Mouse (Mus musculus): ENCODE measurements around the gene Map6. TPM values are rescaled to one million over a fixed set of nuclear protein-coding genes. Genes with fewer than 3 reads are reported as not detected.

Gene Map6
- polyA plus RNA-seq, 1 experiment from 2014 or later: 4.7 TPM

- H3K9me3 ChIP-seq (ENCODE audit: control insufficient read depth, low read length): no peaks in the 10 kb centered on the region
- no peak overlapping the region for H3K4me3 ChIP-seq (ENCODE audit: low read depth, low read length)
- H3K27me3 ChIP-seq (ENCODE audit: control insufficient read depth, insufficient read depth, low read length): peaks cover 3% of the 10 kb centered on the region; the same call in 1 of the 2 replicates
- H3K4me1 ChIP-seq (ENCODE audit: control insufficient read depth, insufficient read depth, low read length): peaks cover 26% of the 10 kb centered on the region
- 0 out of 2 replicates have a peak, but pooled peaks cover 2% of the 10 kb centered on the region for H3K36me3 ChIP-seq (ENCODE audit: control insufficient read depth, insufficient read depth, low read length)
- DNase-seq (ENCODE audit: low spot score) (no peak), ATAC-seq (ENCODE audit: insufficient number of reproducible peaks, low FRiP score, low TSS enrichment, low read depth) (no peak)
- no peak overlapping the region for H3K9ac ChIP-seq (ENCODE audit: low read length)
- 47% methylated on average over 5 of the region's 5 CpGs for WGBS
- no peak overlapping the region for H3K4me2 ChIP-seq (ENCODE audit: low read depth, severe bottlenecking)
- no peak overlapping the region for H3K27ac ChIP-seq (replicated peaks; ENCODE audit: low read depth, low read length)
These were observed 118.8 kb downstream of the Map6 start for GRCm38 (mm10) chr7:99386030-99386429.

Other genes starting within 250 kb of the Map6 start
- gene Uvrag, start 126.3 kb upstream of the Map6 start, polyA plus RNA-seq (2014; fragmentation: Nextera tagmentation; extraction: Ambion mirVana): 11.8 and 14.8 TPM in 2 replicates
- gene Dgat2, start 84.7 kb upstream of the Map6 start, polyA plus RNA-seq (2014; fragmentation: Nextera tagmentation; extraction: Ambion mirVana): 10.6 and 12.3 TPM in 2 replicates
- gene Mogat2, start 28.8 kb upstream of the Map6 start, polyA plus RNA-seq (2014; fragmentation: Nextera tagmentation; extraction: Ambion mirVana): 37.0 and 41.3 TPM in 2 replicates
- 413 and 429 TPM in 2 replicates for gene Serpinh1, start 85.8 kb downstream of the Map6 start, polyA plus RNA-seq (2014; fragmentation: Nextera tagmentation; extraction: Ambion mirVana)
- gene Gdpd5, start 114.0 kb downstream of the Map6 start, polyA plus RNA-seq (2014; fragmentation: Nextera tagmentation; extraction: Ambion mirVana): 7.9 and 8.5 TPM in 2 replicates
- 0.35 and 0.65 TPM in 2 replicates for gene Klhl35, start 198.6 kb downstream of the Map6 start, polyA plus RNA-seq (2014; fragmentation: Nextera tagmentation; extraction: Ambion mirVana)
- gene Rps3, start 216.3 kb downstream of the Map6 start, polyA plus RNA-seq (2014; fragmentation: Nextera tagmentation; extraction: Ambion mirVana): 880 and 888 TPM in 2 replicates